Mouse (Mus musculus) kidney, adult 2 months (tissue): ENCODE results near the gene Mettl26.

Source experiments
- CTCF ChIP-seq: fragments of 200-500 bp; conservative IDR thresholded peaks from 2 replicates; pipeline ENCODE4 v1.5.1; 2011; ENCODE audit warnings: low read depth, mild to moderate bottlenecking, control low read depth, low read length, moderate library complexity, mixed read lengths; ENCODE audit not compliant: insufficient read depth, insufficient read length
- POLR2A ChIP-seq: fragments of 200-500 bp; IDR thresholded peaks from one replicate; pipeline ENCODE4 v1.6.1; 2011; ENCODE audit warnings: low read depth, low read length, control low read depth

GRCm38 (mm10) chr17:25872676-25873075 is 2.2 kb upstream of the Mettl26 start:
- no peak for TF ChIP-seq CTCF
- no peak for TF ChIP-seq POLR2A
